ENCODE assay signal across 13 mouse cellular contexts in the genomic region with DNA sequence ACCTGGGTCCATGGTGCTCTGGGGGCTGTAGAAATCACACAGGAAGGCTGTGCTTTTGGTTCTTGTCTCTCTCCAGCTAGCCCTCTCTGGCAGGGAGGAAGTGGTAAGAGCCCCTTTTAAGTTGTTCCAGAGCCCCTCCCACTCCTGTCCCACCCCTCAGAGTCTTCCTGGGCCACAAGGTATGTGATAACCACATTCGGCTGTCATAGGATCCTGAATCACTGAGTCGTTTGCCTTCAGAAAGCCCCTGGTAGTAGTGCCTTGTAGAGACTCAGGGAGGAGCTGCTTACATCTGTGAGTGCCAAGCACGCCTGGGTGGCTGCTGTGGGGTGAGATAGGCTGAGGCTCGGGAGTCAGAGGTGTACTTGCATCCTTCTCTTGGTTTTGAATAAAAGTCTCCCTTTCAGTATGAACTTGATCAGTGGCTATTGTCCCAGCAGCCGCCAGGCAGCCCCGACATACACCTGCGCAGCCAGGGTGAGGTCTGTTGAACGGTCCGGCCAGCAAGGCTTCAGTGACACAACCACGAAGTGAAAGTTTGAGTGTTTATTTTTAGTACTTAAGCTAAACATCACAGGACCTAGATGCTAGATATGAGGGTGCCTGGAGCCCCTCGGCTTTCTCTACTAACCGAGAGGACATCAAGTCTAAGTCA. TPM values are rescaled to one million over a fixed set of nuclear protein-coding genes. Genes with fewer than 3 reads are reported as not detected.
A peak's percentile ranks its signal among the peaks of the same experiment; 100 is the strongest.
DNase-seq lines count a peak whose midpoint lies in the region; ATAC-seq and TF ChIP-seq lines count a peak whose summit lies in the region.
"Had no signal": no experiment of that assay in that cellular context is flagged by ENCODE, and none has a peak within 500 bp of the region (broad histone marks: within the 10 kb centered on the region; RNA-seq: fewer than 3 reads in every experiment).

TSS of gene Ccr7 (minus strand) at position 91 of the 655 bp plus-strand sequence.

- in situ Hi-C loops in CH12.LX (cut with MboI; ENCODE audit: low pct_ligation_motif_present, low pct_unique_long_range_greater_than_20kb, low sequenced_read_pairs): loop anchor here (10.0 kb wide), 1 partner anchor 90 kb away; the partner anchor contains the start of gene Krt222

- H3K9ac ChIP-seq in intestine, embryonic 14.5 days (ENCODE audit: low read length): no peak within 1 kb of the TSS
- no peak within 1 kb of the TSS for H3K9ac ChIP-seq in intestine, embryonic 15.5 days
- peak within 1 kb of the TSS; percentile 80 for H3K9ac ChIP-seq in CH12.LX (ENCODE audit: insufficient read depth, low read depth)
- H3K9ac ChIP-seq: embryonic facial prominence, embryonic 15.5 days; limb, embryonic 12.5 days; neural tube, embryonic 15.5 days had no signal

- no peaks in the 10 kb centered on the region for H3K4me1 ChIP-seq in intestine, embryonic 14.5 days (replicated peaks; ENCODE audit: control insufficient read depth, insufficient read depth, low read length)
- H3K4me1 ChIP-seq in intestine, embryonic 15.5 days (replicated peaks): no peaks in the 10 kb centered on the region
- peaks cover 4 to 26% of the 10 kb centered on the region in 2 experiments for H3K4me1 ChIP-seq in CH12.LX (ENCODE audit: control insufficient read depth in 1 of 2, insufficient read depth in 2 of 2)
- H3K4me1 ChIP-seq: neural tube, embryonic 15.5 days had no signal

- peak; percentile 79 for TF ChIP-seq RAD21 in CH12.LX (IDR thresholded peaks at IDR 0.05; ENCODE audit: low read depth, low read length)

- H3K9me3 ChIP-seq in intestine, embryonic 14.5 days (ENCODE audit: control insufficient read depth, low read length): no peaks in the 10 kb centered on the region; the same call in 1 of the 2 replicates
- H3K9me3 ChIP-seq in intestine, embryonic 15.5 days: no peaks in the 10 kb centered on the region
- H3K9me3 ChIP-seq in CH12.LX (replicated peaks; ENCODE audit: low read length): no peaks in the 10 kb centered on the region
- H3K9me3 ChIP-seq: embryonic facial prominence, embryonic 15.5 days; limb, embryonic 12.5 days; neural tube, embryonic 15.5 days had no signal

- H3K4me3 ChIP-seq in intestine, embryonic 14.5 days (ENCODE audit: low read depth, low read length): no peak within 1 kb of the TSS
- no peak within 1 kb of the TSS for H3K4me3 ChIP-seq in intestine, embryonic 15.5 days (replicated peaks)
- H3K4me3 ChIP-seq in CH12.LX (replicated peaks in 1 of 3; ENCODE audit: low read depth in 2 of 3, low read length in 2 of 3, poor library complexity in 1 of 3): peak within 1 kb of the TSS; percentile 62 to 99 (median 96)
- H3K4me3 ChIP-seq: embryonic facial prominence, embryonic 15.5 days; limb, embryonic 12.5 days; neural tube, embryonic 15.5 days had no signal

- H3K4me2 ChIP-seq in intestine, embryonic 14.5 days (ENCODE audit: low read length): no peak within 1 kb of the TSS
- H3K4me2 ChIP-seq in intestine, embryonic 15.5 days (replicated peaks): no peak within 1 kb of the TSS
- peak within 1 kb of the TSS; percentile 93 for H3K4me2 ChIP-seq in CH12.LX (ENCODE audit: insufficient read depth, low read depth, poor library complexity, severe bottlenecking)
- H3K4me2 ChIP-seq: embryonic facial prominence, embryonic 15.5 days; limb, embryonic 12.5 days; neural tube, embryonic 15.5 days had no signal

- H3K27me3 ChIP-seq in intestine, embryonic 14.5 days (replicated peaks; ENCODE audit: control insufficient read depth, insufficient read depth, low read length): no peaks in the 10 kb centered on the region
- H3K27me3 ChIP-seq in intestine, embryonic 15.5 days (replicated peaks): no peaks in the 10 kb centered on the region
- H3K27me3 ChIP-seq in CH12.LX (replicated peaks): no peaks in the 10 kb centered on the region
- H3K27me3 ChIP-seq: embryonic facial prominence, embryonic 15.5 days had no signal

- H3K27ac ChIP-seq in intestine, embryonic 14.5 days (ENCODE audit: low read depth): no peak within 1 kb of the TSS
- H3K27ac ChIP-seq in intestine, embryonic 15.5 days: no peak within 1 kb of the TSS
- H3K27ac ChIP-seq in CH12.LX (ENCODE audit: insufficient read depth, low read depth): peak within 1 kb of the TSS; percentile 93
- H3K27ac ChIP-seq: embryonic facial prominence, embryonic 15.5 days; limb, embryonic 12.5 days; neural tube, embryonic 15.5 days had no signal

- no peaks in the 10 kb centered on the region for H3K36me3 ChIP-seq in intestine, embryonic 14.5 days (ENCODE audit: control insufficient read depth, insufficient read depth, low read length)
- no peaks in the 10 kb centered on the region for H3K36me3 ChIP-seq in intestine, embryonic 15.5 days
- peaks cover 4 to 35% of the 10 kb centered on the region in 2 experiments for H3K36me3 ChIP-seq in CH12.LX (replicated peaks in 1 of 2; ENCODE audit: control insufficient read depth in 1 of 2, insufficient read depth in 1 of 2, low read length in 1 of 2)
- H3K36me3 ChIP-seq: embryonic facial prominence, embryonic 15.5 days; limb, embryonic 12.5 days; neural tube, embryonic 15.5 days had no signal

- no peak for ATAC-seq in intestine, embryonic 14.5 days (replicated peaks; ENCODE audit: low FRiP score, low TSS enrichment, low read depth)
- ATAC-seq in intestine, embryonic 15.5 days: no peak
- ATAC-seq in megakaryocyte-erythroid progenitor cell, adult 5-6 weeks (replicated peaks; ENCODE audit: low FRiP score, low TSS enrichment, poor library complexity, severe bottlenecking): peak; percentile 60; the same call in 1 of the 2 replicates
- ATAC-seq: intestine, embryonic 16.5 days had no signal

- dilution Hi-C loops in CH12.LX (cut with MboI; ENCODE audit: extremely low pct_ligation_motif_present, extremely low pct_unique_long_range_greater_than_20kb, low sequenced_read_pairs): no loop called here

- DNase-seq in intestine, embryonic 14.5 days (ENCODE audit: low spot score): peak; percentile 48
- peak; percentile 97 for DNase-seq in CH12.LX (ENCODE audit: extremely low read depth)
- peak; percentile 72 to 78 for DNase-seq in thymus, postnatal 10 days (ENCODE audit: low spot score in 2 of 2)
- no peak for DNase-seq in right cerebral cortex, postnatal 14 days
- DNase-seq in cerebellum, postnatal 36 days: no peak
- DNase-seq: adrenal gland, postnatal 10 days; cerebellum, adult 18-20 months had no signal

- TF ChIP-seq EP300 in CH12.LX (IDR thresholded peaks at IDR 0.05; ENCODE audit: low read length): peak; percentile 63

- peak; percentile 99 for TF ChIP-seq POLR2A in CH12.LX (IDR thresholded peaks at IDR 0.05; ENCODE audit: low read depth, low read length)

- TF ChIP-seq CTCF in CH12.LX (conservative IDR thresholded peaks at IDR 0.05 in 1 of 2, IDR thresholded peaks at IDR 0.05 in 1 of 2; ENCODE audit: low read depth in 2 of 2, low read length in 2 of 2): peak in 1 of 2 experiments; percentile 73; a peak in 2 of 4 replicates

- 59% methylated on average over 12 of the region's 12 CpGs for WGBS in intestine, embryonic 14.5 days
- 54% methylated on average over 12 of the region's 12 CpGs for WGBS in intestine, embryonic 15.5 days

- peaks cover 50% of the 10 kb centered on the region for H3K79me2 ChIP-seq in CH12.LX (replicated peaks; ENCODE audit: control insufficient read depth, extremely low read depth, insufficient read depth, poor library complexity, severe bottlenecking)

TF ChIP-seq in CH12.LX, 34 proteins besides CTCF, POLR2A, EP300 and RAD21 (continues in another document):
- TF ChIP-seq CHD1 (IDR thresholded peaks at IDR 0.05; ENCODE audit: low read depth, low read length) (peak; percentile 78; the same call in 1 of the 2 replicates), MAX (IDR thresholded peaks at IDR 0.05; ENCODE audit: low read length) (peak; percentile 72; the same call in 1 of the 2 replicates), SMC3 (IDR thresholded peaks at IDR 0.05; ENCODE audit: low read depth, low read length) (peak; percentile 77), POLR2AphosphoS2 (IDR thresholded peaks at IDR 0.05; ENCODE audit: low read depth, low read length) (peak; percentile 95), HCFC1 (IDR thresholded peaks at IDR 0.05; ENCODE audit: low read depth, low read length) (peak; percentile 38; the same call in 1 of the 2 replicates), MAZ (IDR thresholded peaks at IDR 0.05; ENCODE audit: low read depth, low read length) (peak; percentile 84; the same call in 1 of the 2 replicates), TCF12 (IDR thresholded peaks at IDR 0.05; ENCODE audit: low read depth, low read length) (peak; percentile 92), ETS1 (conservative IDR thresholded peaks at IDR 0.05; ENCODE audit: low read depth, low read length) (peak; percentile 78), IRF4 (IDR thresholded peaks at IDR 0.05; ENCODE audit: low read depth, low read length) (peak; percentile 86), NELFE (IDR thresholded peaks at IDR 0.05; ENCODE audit: low read depth, low read length) (peak; percentile 97), BHLHE40 (IDR thresholded peaks at IDR 0.05; ENCODE audit: low read depth, low read length) (peak; percentile 95), UBTF (IDR thresholded peaks at IDR 0.05; ENCODE audit: low read depth, low read length) (no peak), ZMIZ1 (IDR thresholded peaks at IDR 0.05; ENCODE audit: low read depth, low read length) (peak; percentile 99), MEF2A (IDR thresholded peaks at IDR 0.05; ENCODE audit: borderline replicate concordance, low read depth, low read length) (peak; percentile 96), RCOR1 (conservative IDR thresholded peaks at IDR 0.05; ENCODE audit: low read depth, low read length) (peak; percentile 82), PAX5 (IDR thresholded peaks at IDR 0.05; ENCODE audit: low read length) (no peak), NRF1 (IDR thresholded peaks at IDR 0.05; ENCODE audit: low read depth, low read length) (peak; percentile 73), GABPA (IDR thresholded peaks at IDR 0.05; ENCODE audit: insufficient replicate concordance, low read depth, low read length) (no peak), ZNF384 (IDR thresholded peaks at IDR 0.05; ENCODE audit: low read depth, low read length) (peak; percentile 60; the same call in 1 of the 2 replicates), MXI1 (IDR thresholded peaks at IDR 0.05; ENCODE audit: low read depth, low read length) (peak; percentile 65), TBP (conservative IDR thresholded peaks at IDR 0.05; ENCODE audit: low read depth, low read length) (peak; percentile 98), MYC (IDR thresholded peaks at IDR 0.05; ENCODE audit: low read depth, low read length) (peak; percentile 82; the same call in 1 of the 2 replicates)

RNA-seq across cellular contexts. Expression of gene Ccr7, which starts in this region (rescaled TPM):
- polyA plus RNA-seq in intestine, embryonic 14.5 days (2014; fragmentation: Nextera tagmentation; extraction: Ambion mirVana): 0.35 and 0.61 TPM in 2 replicates
- polyA plus RNA-seq in intestine, embryonic 15.5 days (2015; fragmentation: Nextera tagmentation; extraction: Ambion mirVana): 0.43 and 0.87 TPM in 2 replicates
- total RNA-seq in CH12.LX (2012; rRNA removed) (170 and 241 TPM in 2 replicates), CH12.LX (2014; rRNA removed) (178 and 203 TPM in 2 replicates)
- 306 and 316 TPM in 2 replicates for polyA plus RNA-seq in CH12.LX (2012; ENCODE audit: insufficient read length, low read depth)
- total RNA-seq in megakaryocyte-erythroid progenitor cell, adult 5-6 weeks (2014; fragmentation: Nextera tagmentation): 0.47 TPM in 1 of 2 replicates, not detected in the other
- not detected in 2 replicates for total RNA-seq in megakaryocyte-erythroid progenitor cell, adult 5-6 weeks (2017)
- polyA plus RNA-seq: neural tube, embryonic 15.5 days had no signal

Comparison
In these comparisons a context has a peak if more than half of its experiments do, and no peak if none do; other contexts are left out.
1. RNA of gene Ccr7 (total RNA-seq): 170 to 241 TPM in CH12.LX; 0.47 TPM in megakaryocyte-erythroid progenitor cell, adult 5-6 weeks; every median in the first group is over 100 times any median in the second.
2. RNA of gene Ccr7 (polyA plus RNA-seq): 306 to 316 TPM in CH12.LX; 0.43 to 0.87 TPM in intestine, embryonic 15.5 days and 0.35 to 0.61 TPM in intestine, embryonic 14.5 days; every median in the first group is over 100 times any median in the second.
3. Peak in DNase-seq in intestine, embryonic 14.5 days; RNA of the gene not detected or under 1 TPM.
4. Peak in ATAC-seq in megakaryocyte-erythroid progenitor cell, adult 5-6 weeks; RNA of the gene not detected or under 1 TPM.
5. DNase-seq: peak in CH12.LX (single experiment) and thymus, postnatal 10 days (2 of 2); none in right cerebral cortex, postnatal 14 days (single experiment) and cerebellum, postnatal 36 days (0 of 2).
6. H3K4me3 ChIP-seq: peak in CH12.LX (3 of 3); none in intestine, embryonic 14.5 days (single experiment) and intestine, embryonic 15.5 days (single experiment).